Mouse (Mus musculus) thymus, postnatal 14 days (tissue): Measurements from ENCODE around the gene Efcab12.

Experiments
- DNase-seq: peaks from one replicate; pipeline ENCODE4 v3.0.0; 2021

The Efcab12 gene

GRCm38 (mm10) chr6:115782781-115783180 is 55.4 kb downstream of the Efcab12 start:
- no peak for DNase-seq

GRCm38 (mm10) chr6:115776363-115776762 is 61.8 kb downstream of the Efcab12 start:
- DNase-seq, result no peak

- no peak for DNase-seq
These were observed 62.4 kb downstream of the Efcab12 start for GRCm38 (mm10) chr6:115775838-115776237.

GRCm38 (mm10) chr6:115774501-115774921 is 63.7 kb downstream of the Efcab12 start, which contains the start of gene Cand2:
Gene Cand2, plus strand, starts transcription at chr6:115774538.
- peak; percentile 77 for DNase-seq

- peak; percentile 44 for DNase-seq
These were observed 64.2 kb downstream of the Efcab12 start for GRCm38 (mm10) chr6:115773966-115774413.

- no peak for DNase-seq
These were observed 65.6 kb downstream of the Efcab12 start for GRCm38 (mm10) chr6:115772604-115773003.

GRCm38 (mm10) chr6:115772201-115772600 is 66.0 kb downstream of the Efcab12 start:
- DNase-seq, result peak; percentile 18

GRCm38 (mm10) chr6:115770852-115771251 is 67.4 kb downstream of the Efcab12 start:
- DNase-seq, result no peak

GRCm38 (mm10) chr6:115770059-115770670 is 68.0 kb downstream of the Efcab12 start:
- no peak for DNase-seq

- DNase-seq, result peak; percentile 28
These were observed 70.0 kb downstream of the Efcab12 start for GRCm38 (mm10) chr6:115768207-115768606.

- DNase-seq, result no peak
These were observed 70.9 kb downstream of the Efcab12 start for GRCm38 (mm10) chr6:115767357-115767756.

GRCm38 (mm10) chr6:115764179-115764578 is 74.0 kb downstream of the Efcab12 start:
- DNase-seq, result peak; percentile 80

- DNase-seq, result peak; percentile 63
These were observed 76.0 kb downstream of the Efcab12 start, which contains the start of gene Tmem40 for GRCm38 (mm10) chr6:115761995-115762756. Gene Tmem40, minus strand, starts transcription at chr6:115762410.

- no peak for DNase-seq
These were observed 77.2 kb downstream of the Efcab12 start for GRCm38 (mm10) chr6:115760982-115761381.
